Mouse (Mus musculus): ENCODE measurements at regions not wholly inside any gene's neighbourhood (a gene's known extent, or its start where the extent isn't known, plus 50 kb on each side); places are given as distances from the start of the nearest gene placed in this dataset.

DNA sequence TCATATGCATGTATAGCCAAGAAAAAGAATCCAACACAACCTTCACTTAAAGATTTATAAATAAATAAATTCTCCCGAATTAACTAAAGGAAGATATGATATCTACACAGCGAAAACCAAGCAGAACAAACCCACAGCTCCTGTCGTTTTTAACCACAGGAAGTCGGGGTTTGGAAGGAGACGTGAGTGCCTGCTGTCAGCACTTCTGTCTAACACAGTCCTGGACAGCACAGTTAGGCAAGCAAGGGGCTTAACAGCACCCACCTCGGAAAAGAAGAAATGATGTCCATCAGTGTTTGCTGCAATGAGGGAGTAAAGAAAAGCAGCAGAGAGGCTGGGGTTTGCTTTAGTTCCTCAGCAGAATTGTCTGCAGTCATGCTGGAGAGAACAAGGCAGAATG lies 162.7 kb downstream of the Irs2 start:
- no peaks in the 10 kb centered on the region for H3K9me3 ChIP-seq (replicated peaks; ENCODE audit: control insufficient read depth, low read length)
- no peak for DNase-seq (ENCODE audit: low spot score)
- H3K36me3 ChIP-seq (replicated peaks; ENCODE audit: control insufficient read depth, insufficient read depth, low read depth, low read length): no peaks in the 10 kb centered on the region
- WGBS: 53% methylated on average over 6 of the region's 6 CpGs
- H3K27me3 ChIP-seq (ENCODE audit: control insufficient read depth, insufficient read depth, low read length): no peaks in the 10 kb centered on the region
- ATAC-seq (replicated peaks; ENCODE audit: insufficient number of reproducible peaks, low FRiP score, low TSS enrichment, low read depth): no peak
- H3K4me2 ChIP-seq (ENCODE audit: low read depth, low read length): no peak overlapping the region
- H3K27ac ChIP-seq (replicated peaks; ENCODE audit: low read depth, low read length): no peak overlapping the region
- no peaks in the 10 kb centered on the region for H3K4me1 ChIP-seq (ENCODE audit: control insufficient read depth, insufficient read depth, low read length)
- no peak overlapping the region for H3K4me3 ChIP-seq (ENCODE audit: low read depth, low read length)
- H3K9ac ChIP-seq (replicated peaks; ENCODE audit: low read length): no peak overlapping the region

- 95% methylated on average over 12 of the region's 12 CpGs for WGBS
- Histone ChIP-seq H3K4me2 (ENCODE audit: low read depth, low read length) (no peak overlapping the region), H3K27me3 (ENCODE audit: control insufficient read depth, insufficient read depth, low read length) (no peaks in the 10 kb centered on the region), H3K36me3 (replicated peaks; ENCODE audit: control insufficient read depth, insufficient read depth, low read depth, low read length) (no peaks in the 10 kb centered on the region), H3K9me3 (replicated peaks; ENCODE audit: control insufficient read depth, low read length) (no peaks in the 10 kb centered on the region), H3K9ac (replicated peaks; ENCODE audit: low read length) (no peak overlapping the region), H3K4me1 (ENCODE audit: control insufficient read depth, insufficient read depth, low read length) (no peaks in the 10 kb centered on the region), H3K4me3 (ENCODE audit: low read depth, low read length) (no peak overlapping the region), H3K27ac (replicated peaks; ENCODE audit: low read depth, low read length) (no peak overlapping the region)
- DNase-seq (ENCODE audit: low spot score) (no peak), ATAC-seq (replicated peaks; ENCODE audit: insufficient number of reproducible peaks, low FRiP score, low TSS enrichment, low read depth) (no peak)
These were observed 167.3 kb downstream of the Irs2 start for GRCm38 (mm10) chr8:10840853-10841531.

DNA sequence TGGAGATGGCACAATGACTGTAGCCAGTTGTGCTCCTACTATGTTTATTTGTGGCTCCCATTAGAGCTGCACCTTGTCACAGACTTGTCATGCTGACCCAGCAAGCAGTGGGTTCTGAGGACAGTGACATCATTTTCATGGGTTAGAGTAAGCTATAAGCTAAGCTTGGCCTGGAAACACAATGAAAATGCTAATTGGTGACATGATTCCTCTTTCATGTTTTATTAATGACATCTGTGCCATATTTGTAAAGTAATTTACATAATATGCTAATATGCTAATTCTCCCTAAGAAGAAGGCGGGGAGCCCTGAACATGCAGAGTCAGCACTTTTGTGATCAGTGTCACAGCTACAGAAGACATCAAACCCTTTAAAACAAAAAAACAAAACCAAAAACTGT lies 168.2 kb downstream of the Irs2 start:
- Histone ChIP-seq H3K9ac (replicated peaks; ENCODE audit: low read length) (no peak overlapping the region), H3K27me3 (ENCODE audit: control insufficient read depth, insufficient read depth, low read length) (no peaks in the 10 kb centered on the region), H3K27ac (replicated peaks; ENCODE audit: low read depth, low read length) (no peak overlapping the region), H3K36me3 (replicated peaks; ENCODE audit: control insufficient read depth, insufficient read depth, low read depth, low read length) (no peaks in the 10 kb centered on the region), H3K4me1 (ENCODE audit: control insufficient read depth, insufficient read depth, low read length) (no peaks in the 10 kb centered on the region), H3K4me3 (ENCODE audit: low read depth, low read length) (no peak overlapping the region), H3K9me3 (replicated peaks; ENCODE audit: control insufficient read depth, low read length) (no peaks in the 10 kb centered on the region), H3K4me2 (ENCODE audit: low read depth, low read length) (no peak overlapping the region)
- WGBS: 88% methylated on average over 1 of the region's 1 CpGs
- DNase-seq (ENCODE audit: low spot score) (no peak), ATAC-seq (replicated peaks; ENCODE audit: insufficient number of reproducible peaks, low FRiP score, low TSS enrichment, low read depth) (no peak)

- Histone ChIP-seq H3K9me3 (replicated peaks; ENCODE audit: control insufficient read depth, low read length) (no peaks in the 10 kb centered on the region), H3K27me3 (ENCODE audit: control insufficient read depth, insufficient read depth, low read length) (no peaks in the 10 kb centered on the region), H3K4me3 (ENCODE audit: low read depth, low read length) (no peak overlapping the region), H3K4me1 (ENCODE audit: control insufficient read depth, insufficient read depth, low read length) (no peaks in the 10 kb centered on the region), H3K9ac (replicated peaks; ENCODE audit: low read length) (no peak overlapping the region), H3K4me2 (ENCODE audit: low read depth, low read length) (no peak overlapping the region), H3K36me3 (replicated peaks; ENCODE audit: control insufficient read depth, insufficient read depth, low read depth, low read length) (no peaks in the 10 kb centered on the region), H3K27ac (replicated peaks; ENCODE audit: low read depth, low read length) (no peak overlapping the region)
- no peak for ATAC-seq (replicated peaks; ENCODE audit: insufficient number of reproducible peaks, low FRiP score, low TSS enrichment, low read depth)
- 85% methylated on average over 6 of the region's 6 CpGs for WGBS
- no peak for DNase-seq (ENCODE audit: low spot score)
These were observed 173.2 kb downstream of the Irs2 start for GRCm38 (mm10) chr8:10835054-10835453.

DNA sequence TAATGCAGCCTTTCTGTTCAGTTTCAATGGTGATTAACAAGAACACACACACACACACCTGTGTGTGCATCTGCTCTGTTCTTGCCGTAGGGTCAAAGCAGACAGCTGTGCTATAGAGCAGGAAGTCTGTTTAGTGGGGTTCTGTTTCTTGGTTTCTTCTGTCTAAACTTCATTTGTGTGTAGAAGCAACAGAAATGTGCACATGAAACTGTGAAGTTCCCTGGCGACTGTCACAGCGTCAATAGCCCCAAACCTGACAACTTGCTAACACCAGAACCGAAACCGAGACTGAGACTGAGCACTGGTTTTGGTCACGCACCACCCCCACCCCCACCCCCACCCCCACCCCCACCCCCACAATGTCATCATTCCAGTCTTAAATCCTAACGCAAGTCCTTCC lies 176.4 kb downstream of the Irs2 start:
- no peak overlapping the region for H3K4me2 ChIP-seq (ENCODE audit: low read depth, low read length)
- no peaks in the 10 kb centered on the region for H3K27me3 ChIP-seq (ENCODE audit: control insufficient read depth, insufficient read depth, low read length)
- DNase-seq (ENCODE audit: low spot score) (no peak), ATAC-seq (replicated peaks; ENCODE audit: insufficient number of reproducible peaks, low FRiP score, low TSS enrichment, low read depth) (no peak)
- H3K4me1 ChIP-seq (ENCODE audit: control insufficient read depth, insufficient read depth, low read length): no peaks in the 10 kb centered on the region
- no peak overlapping the region for H3K9ac ChIP-seq (replicated peaks; ENCODE audit: low read length)
- 86% methylated on average over 7 of the region's 7 CpGs for WGBS
- H3K36me3 ChIP-seq (replicated peaks; ENCODE audit: control insufficient read depth, insufficient read depth, low read depth, low read length): no peaks in the 10 kb centered on the region
- H3K9me3 ChIP-seq (replicated peaks; ENCODE audit: control insufficient read depth, low read length): no peaks in the 10 kb centered on the region
- no peak overlapping the region for H3K4me3 ChIP-seq (ENCODE audit: low read depth, low read length)
- no peak overlapping the region for H3K27ac ChIP-seq (replicated peaks; ENCODE audit: low read depth, low read length)

DNA sequence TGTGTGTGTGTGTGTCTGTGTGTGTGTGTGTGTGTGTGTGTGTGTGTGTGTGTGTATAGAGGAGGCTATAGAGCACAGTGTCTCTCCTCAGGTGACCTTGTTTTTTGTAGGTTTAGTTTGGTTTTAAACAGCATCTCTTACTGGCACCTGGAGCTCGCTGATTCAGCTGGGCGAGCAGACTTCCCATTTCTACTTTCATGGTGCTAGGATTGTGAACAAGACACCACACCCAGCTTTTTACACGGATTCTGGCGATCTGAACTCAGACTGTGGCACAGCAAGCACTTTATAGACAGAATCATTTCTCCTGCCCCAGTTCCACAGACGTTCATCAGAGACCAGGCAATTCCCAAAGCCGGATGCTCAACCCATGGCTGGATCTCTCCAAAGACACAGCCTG lies 177.0 kb downstream of the Irs2 start:
- WGBS: 85% methylated on average over 6 of the region's 6 CpGs
- no peaks in the 10 kb centered on the region for H3K27me3 ChIP-seq (ENCODE audit: control insufficient read depth, insufficient read depth, low read length)
- no peak for DNase-seq (ENCODE audit: low spot score)

DNA sequence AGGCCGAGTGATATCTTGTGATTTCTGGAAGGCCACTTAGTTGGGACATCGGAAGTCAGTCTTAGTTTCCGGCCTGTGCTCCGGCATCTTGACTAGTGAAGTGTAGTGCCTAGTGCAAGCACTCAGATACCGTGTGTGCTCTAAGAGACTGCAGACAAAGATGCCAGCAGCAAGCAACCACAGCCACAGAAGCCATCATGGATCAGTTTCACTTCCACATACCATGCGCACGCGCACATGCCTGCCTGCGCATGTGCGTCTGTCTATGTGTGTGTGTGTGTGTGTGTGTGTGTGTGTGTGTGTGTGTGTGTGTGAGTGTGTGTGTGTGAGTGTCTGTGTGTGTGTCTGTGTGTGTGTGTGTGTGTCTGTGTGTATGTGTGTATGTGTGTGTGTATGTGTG lies 177.4 kb downstream of the Irs2 start:
- Histone ChIP-seq H3K4me1 (ENCODE audit: control insufficient read depth, insufficient read depth, low read length) (no peaks in the 10 kb centered on the region), H3K9me3 (replicated peaks; ENCODE audit: control insufficient read depth, low read length) (no peaks in the 10 kb centered on the region), H3K4me3 (ENCODE audit: low read depth, low read length) (no peak overlapping the region), H3K27ac (replicated peaks; ENCODE audit: low read depth, low read length) (no peak overlapping the region), H3K4me2 (ENCODE audit: low read depth, low read length) (no peak overlapping the region), H3K9ac (replicated peaks; ENCODE audit: low read length) (no peak overlapping the region), H3K36me3 (replicated peaks; ENCODE audit: control insufficient read depth, insufficient read depth, low read depth, low read length) (no peaks in the 10 kb centered on the region), H3K27me3 (ENCODE audit: control insufficient read depth, insufficient read depth, low read length) (no peaks in the 10 kb centered on the region)
- no peak for DNase-seq (ENCODE audit: low spot score)
- 95% methylated on average over 10 of the region's 10 CpGs for WGBS
- ATAC-seq (replicated peaks; ENCODE audit: insufficient number of reproducible peaks, low FRiP score, low TSS enrichment, low read depth): no peak

More for the DNA sequence above, 177.0 kb downstream of the Irs2 start:
- no peak overlapping the region for H3K27ac ChIP-seq (replicated peaks; ENCODE audit: low read depth, low read length)
- ATAC-seq (replicated peaks; ENCODE audit: insufficient number of reproducible peaks, low FRiP score, low TSS enrichment, low read depth): no peak
- no peak overlapping the region for H3K9ac ChIP-seq (replicated peaks; ENCODE audit: low read length)
- H3K36me3 ChIP-seq (replicated peaks; ENCODE audit: control insufficient read depth, insufficient read depth, low read depth, low read length): no peaks in the 10 kb centered on the region
- H3K4me3 ChIP-seq (ENCODE audit: low read depth, low read length): no peak overlapping the region
- no peaks in the 10 kb centered on the region for H3K4me1 ChIP-seq (ENCODE audit: control insufficient read depth, insufficient read depth, low read length)
- H3K9me3 ChIP-seq (replicated peaks; ENCODE audit: control insufficient read depth, low read length): no peaks in the 10 kb centered on the region
- no peak overlapping the region for H3K4me2 ChIP-seq (ENCODE audit: low read depth, low read length)

DNA sequence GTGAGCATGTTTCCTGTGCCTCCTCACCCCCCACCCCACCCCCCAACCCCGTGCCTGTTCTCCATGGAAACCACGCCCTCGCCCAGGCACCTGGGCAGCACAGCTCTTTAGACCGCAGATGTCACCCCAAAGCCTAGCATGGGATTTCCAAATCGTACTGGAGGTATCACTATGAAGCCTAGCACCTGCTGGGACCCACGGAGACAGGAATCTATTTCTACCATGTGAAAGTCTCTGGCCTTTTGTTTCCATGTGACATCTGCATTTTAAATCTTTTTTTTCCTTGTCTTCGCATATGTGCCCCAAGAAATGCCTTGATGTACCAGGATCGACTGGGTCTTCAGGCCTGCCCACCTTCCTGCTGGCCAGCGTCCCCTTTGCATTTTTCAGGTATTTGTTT lies 179.7 kb downstream of the Irs2 start:
- H3K4me2 ChIP-seq (ENCODE audit: low read depth, low read length): no peak overlapping the region

More for the DNA sequence above, 179.7 kb downstream of the Irs2 start:
- no peak overlapping the region for H3K4me3 ChIP-seq (ENCODE audit: low read depth, low read length)
- H3K36me3 ChIP-seq (replicated peaks; ENCODE audit: control insufficient read depth, insufficient read depth, low read depth, low read length): no peaks in the 10 kb centered on the region
- no peaks in the 10 kb centered on the region for H3K9me3 ChIP-seq (replicated peaks; ENCODE audit: control insufficient read depth, low read length)
- ATAC-seq (replicated peaks; ENCODE audit: insufficient number of reproducible peaks, low FRiP score, low TSS enrichment, low read depth) (no peak), DNase-seq (ENCODE audit: low spot score) (no peak)
- H3K9ac ChIP-seq (replicated peaks; ENCODE audit: low read length): no peak overlapping the region
- no peaks in the 10 kb centered on the region for H3K4me1 ChIP-seq (ENCODE audit: control insufficient read depth, insufficient read depth, low read length)
- H3K27me3 ChIP-seq (ENCODE audit: control insufficient read depth, insufficient read depth, low read length): no peaks in the 10 kb centered on the region
- 40% methylated on average over 9 of the region's 9 CpGs for WGBS
- no peak overlapping the region for H3K27ac ChIP-seq (replicated peaks; ENCODE audit: low read depth, low read length)
